Mouse (Mus musculus): ENCODE measurements around the gene Pla2g4a.
"Not testable (repeated sequence)": the region's sequence is repeated elsewhere in the genome, so short reads cannot be mapped to it uniquely, and the experiment has no call there.

Gene Pla2g4a

GRCm38 (mm10) chr1:149937825-149938224, 23.3 kb downstream of the Pla2g4a start:
- DNase-seq (ENCODE audit: low spot score) = no peak

GRCm38 (mm10) chr1:149929140-149929539, 31.9 kb downstream of the Pla2g4a start:
- no peak for DNase-seq (ENCODE audit: low spot score)

DNA sequence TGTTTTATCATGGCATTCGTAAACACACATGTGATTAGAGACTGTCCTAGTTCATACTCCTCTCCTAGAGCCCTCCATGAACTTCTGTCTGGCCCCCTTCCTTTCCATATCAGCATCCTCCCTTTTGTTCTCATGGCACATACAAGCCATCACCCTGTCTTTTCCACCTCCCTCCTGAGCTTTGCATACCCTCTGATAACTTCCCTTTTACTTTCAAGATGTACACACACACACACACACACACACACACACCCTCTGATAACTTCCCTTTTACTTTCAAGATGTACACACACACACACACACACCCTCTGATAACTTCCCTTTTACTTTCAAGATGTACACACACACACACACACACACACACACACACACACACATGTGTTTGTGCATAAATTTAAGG, 37.4 kb downstream of the Pla2g4a start:
- DNase-seq (ENCODE audit: low spot score) = not testable (repeated sequence)

- no peak for DNase-seq (ENCODE audit: low spot score)
Observed at GRCm38 (mm10) chr1:149922219-149922618, 38.9 kb downstream of the Pla2g4a start.

DNA sequence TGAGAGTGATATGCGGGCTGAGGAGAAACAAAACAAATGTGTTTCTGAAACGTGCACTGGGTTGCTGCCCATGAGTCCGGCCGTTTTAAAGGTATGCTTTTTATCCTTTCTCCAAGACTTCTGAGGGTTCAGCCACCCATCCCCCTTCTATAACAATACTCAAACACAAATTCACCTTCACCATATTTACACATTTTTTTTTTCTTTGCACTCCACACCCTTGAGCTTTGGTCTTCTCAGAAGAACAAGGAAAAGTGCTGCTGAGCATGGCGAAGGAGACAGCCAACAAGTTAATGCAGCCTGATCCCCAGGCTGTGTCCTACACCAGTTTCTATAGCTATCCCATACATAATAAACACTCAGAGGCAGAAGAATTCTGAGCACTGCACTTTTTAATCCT, 39.8 kb downstream of the Pla2g4a start:
- DNase-seq (ENCODE audit: low spot score) = no peak

DNA sequence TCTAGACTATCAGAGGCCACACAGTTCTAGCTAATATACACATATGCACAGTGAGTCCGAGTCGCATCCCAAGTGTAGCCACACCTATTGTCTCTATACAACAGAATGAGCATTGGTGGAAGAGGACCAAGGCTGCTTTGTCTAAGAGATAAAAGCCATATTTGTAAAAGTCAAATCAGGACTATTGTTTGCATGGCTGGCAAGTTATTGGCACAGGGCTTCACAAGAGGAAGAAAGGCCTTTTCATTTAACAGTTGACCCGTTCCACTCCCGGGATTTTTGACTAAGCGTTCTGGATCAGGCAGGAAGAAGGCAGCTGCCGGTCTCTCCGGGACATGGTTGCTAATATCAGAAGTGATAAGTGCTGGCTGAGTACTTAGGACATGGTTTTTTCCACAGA, 41.8 kb downstream of the Pla2g4a start:
- DNase-seq (ENCODE audit: low spot score) = no peak

DNA sequence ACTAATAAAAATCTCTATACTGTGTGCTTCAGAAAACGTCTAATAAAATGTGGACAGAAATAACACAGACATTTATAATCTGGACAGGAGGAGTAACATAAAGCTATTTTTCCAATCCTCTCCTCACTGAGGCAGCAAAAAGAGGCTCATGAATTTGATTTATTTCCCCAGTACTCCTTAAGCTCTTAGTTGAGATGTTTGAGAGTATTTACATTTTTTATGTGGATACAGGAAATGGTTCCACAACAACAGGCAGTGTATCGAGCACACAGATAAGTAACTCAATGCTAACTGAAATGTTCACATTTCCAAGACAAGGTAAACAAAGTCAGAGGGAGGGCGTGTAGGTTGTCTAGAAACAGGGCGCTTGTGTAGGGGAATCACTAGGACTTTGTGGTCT, 48.1 kb downstream of the Pla2g4a start:
- DNase-seq (ENCODE audit: low spot score) = no peak

- no peak for DNase-seq (ENCODE audit: low spot score)
Observed at GRCm38 (mm10) chr1:149911050-149911449, 50.0 kb downstream of the Pla2g4a start.

- DNase-seq (ENCODE audit: low spot score) = no peak
Observed at GRCm38 (mm10) chr1:149898001-149898625, 63.0 kb downstream of the Pla2g4a start.

GRCm38 (mm10) chr1:149896590-149896989, 64.5 kb downstream of the Pla2g4a start:
- no peak for DNase-seq (ENCODE audit: low spot score)

DNA sequence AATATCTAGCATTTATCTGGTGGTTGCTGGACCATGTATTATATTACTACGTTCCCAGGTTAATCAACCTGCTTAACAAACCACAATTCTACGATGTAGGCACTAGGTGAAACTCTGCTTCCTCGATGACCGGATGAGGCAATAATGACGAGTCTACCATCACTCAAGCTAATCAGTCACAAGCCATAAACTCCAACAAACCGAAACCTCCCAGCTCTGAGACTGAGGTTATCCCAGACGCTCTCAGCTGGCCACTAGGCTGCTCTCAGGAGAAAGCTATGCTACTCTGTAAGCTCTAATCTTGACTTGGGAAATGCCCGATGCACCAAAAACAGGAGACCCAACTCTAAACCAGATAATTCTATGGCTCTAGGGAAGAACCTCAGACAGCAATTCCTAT, 66.2 kb downstream of the Pla2g4a start:
- no peak for DNase-seq (ENCODE audit: low spot score)

- no peak for DNase-seq (ENCODE audit: low spot score)
Observed at GRCm38 (mm10) chr1:149893903-149894302, 67.2 kb downstream of the Pla2g4a start.

- no peak for DNase-seq (ENCODE audit: low spot score)
Observed at GRCm38 (mm10) chr1:149891057-149891456, 70.0 kb downstream of the Pla2g4a start.

GRCm38 (mm10) chr1:149882419-149883025, 78.6 kb downstream of the Pla2g4a start:
- DNase-seq (ENCODE audit: low spot score) = no peak

DNA sequence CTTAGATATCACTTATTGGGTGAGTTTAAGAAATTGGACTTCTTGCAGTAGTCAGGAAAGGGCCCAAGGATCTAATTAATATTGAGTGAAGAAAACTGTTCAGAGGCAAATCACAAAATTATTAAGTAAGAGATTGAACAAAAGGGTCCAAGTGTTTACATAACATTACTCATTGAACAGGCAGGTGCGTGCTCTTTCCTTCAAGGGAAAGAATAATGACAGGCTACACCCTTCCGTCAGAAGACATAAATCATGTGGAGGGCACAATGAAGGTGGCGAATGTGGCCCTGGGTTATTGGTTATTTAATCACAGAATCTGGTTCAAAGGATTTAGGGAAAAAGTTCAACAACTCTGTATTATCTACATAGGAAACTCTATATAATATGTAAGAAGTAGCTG, 82.9 kb downstream of the Pla2g4a start:
- no peak for DNase-seq (ENCODE audit: low spot score)

- no peak for DNase-seq (ENCODE audit: low spot score)
Observed at GRCm38 (mm10) chr1:149876502-149876901, 84.6 kb downstream of the Pla2g4a start.

GRCm38 (mm10) chr1:149871625-149872024, 89.5 kb downstream of the Pla2g4a start:
- no peak for DNase-seq (ENCODE audit: low spot score)

DNA sequence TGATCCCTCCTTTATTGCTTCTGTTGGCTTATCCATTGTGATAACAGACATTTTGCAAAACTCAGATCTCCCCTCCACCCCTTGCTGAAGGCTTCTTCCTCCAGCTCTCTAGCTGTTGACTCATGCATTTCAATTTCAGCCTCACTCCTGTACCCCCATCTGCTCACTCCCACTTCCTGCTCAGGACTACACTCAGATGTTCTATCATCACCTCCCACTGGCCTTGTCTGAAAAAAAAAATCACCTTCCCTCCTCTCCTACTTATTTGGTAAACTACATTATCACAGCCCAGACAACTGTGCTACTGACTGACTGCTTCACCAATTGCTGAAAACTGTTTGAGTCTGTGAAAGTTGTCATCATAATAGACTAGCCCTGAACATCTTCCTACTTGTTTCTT, 93.8 kb downstream of the Pla2g4a start:
- no peak for DNase-seq (ENCODE audit: low spot score)

DNA sequence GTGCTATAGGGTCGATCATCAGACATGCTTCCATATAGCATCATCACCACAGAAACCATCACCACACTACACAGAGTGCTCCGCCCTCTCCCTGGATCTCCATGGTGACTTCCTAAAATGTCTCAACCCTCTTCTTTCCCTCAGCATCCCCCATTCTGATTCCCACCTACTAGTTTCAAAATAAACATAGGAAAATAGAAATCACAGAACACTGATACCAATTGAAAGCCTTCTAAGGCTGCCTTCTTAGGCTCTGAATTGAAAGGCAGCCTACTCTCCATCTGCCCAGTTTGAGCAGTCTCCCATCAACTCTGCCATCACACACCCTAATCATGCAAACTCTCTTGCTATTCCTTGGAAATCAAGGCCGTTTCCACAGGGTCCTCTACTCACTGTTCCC, 94.9 kb downstream of the Pla2g4a start:
- no peak for DNase-seq (ENCODE audit: low spot score)

DNA sequence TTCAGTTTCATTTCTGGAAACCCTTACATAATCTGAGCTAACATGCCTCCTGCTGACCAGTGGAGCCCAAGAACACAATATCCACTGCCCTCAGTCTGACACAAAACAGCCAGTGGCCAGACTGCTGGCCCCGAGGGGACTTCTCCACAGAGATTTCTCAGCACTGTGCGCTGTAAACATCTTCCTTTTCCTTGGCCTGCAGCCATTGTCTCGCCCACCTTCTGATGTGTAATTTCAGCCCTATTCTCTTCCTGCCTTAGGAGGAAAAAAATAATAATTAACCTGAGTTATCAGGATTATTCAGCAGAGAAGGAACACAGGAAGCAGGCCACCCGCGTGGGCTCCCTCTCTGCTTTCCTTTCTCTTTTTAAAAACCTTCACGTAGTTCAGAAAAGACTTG, 98.3 kb downstream of the Pla2g4a start:
- no peak for DNase-seq (ENCODE audit: low spot score)

DNA sequence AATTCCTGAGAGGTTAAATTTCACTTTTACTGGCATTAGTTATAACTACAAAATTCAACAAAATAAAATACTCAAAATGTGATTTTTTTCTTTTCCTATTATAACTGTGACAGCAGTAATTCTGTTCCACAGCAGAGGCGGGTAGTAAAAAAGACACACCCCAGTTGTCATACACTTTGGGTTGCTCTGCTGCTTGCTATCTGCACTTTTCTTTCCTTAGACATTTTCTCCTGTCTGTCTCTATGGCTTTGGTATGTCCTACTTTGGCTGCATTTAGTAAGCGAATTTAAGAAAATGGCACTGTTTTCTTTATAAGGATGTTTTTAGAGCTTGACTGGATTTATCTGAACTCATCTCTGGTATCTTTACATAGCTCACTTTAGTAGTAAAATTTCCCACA, 98.9 kb downstream of the Pla2g4a start:
- no peak for DNase-seq (ENCODE audit: low spot score)

DNA sequence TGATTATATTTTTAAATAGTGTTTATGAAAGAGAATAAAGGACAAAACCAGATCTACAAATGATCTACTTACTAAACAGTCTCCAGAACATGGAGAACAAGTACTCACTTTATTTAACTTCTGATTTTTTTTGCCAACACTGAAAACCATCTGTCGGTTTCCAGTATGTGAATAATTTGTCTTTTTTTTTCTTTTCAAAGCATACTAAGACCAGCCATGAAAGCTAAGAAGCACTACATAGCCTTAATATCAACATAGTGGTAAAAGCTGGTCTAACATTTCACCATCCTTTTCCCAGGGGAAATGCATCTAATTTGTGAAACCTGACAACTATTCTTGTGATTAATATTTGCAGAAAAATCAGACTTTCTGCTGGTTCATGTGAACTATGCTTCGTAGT, 99.5 kb downstream of the Pla2g4a start:
- no peak for DNase-seq (ENCODE audit: low spot score)

- no peak for DNase-seq (ENCODE audit: low spot score)
Observed at GRCm38 (mm10) chr1:149858734-149859133, 102.4 kb downstream of the Pla2g4a start.

GRCm38 (mm10) chr1:149856720-149857119, 104.4 kb downstream of the Pla2g4a start:
- DNase-seq (ENCODE audit: low spot score) = no peak

Measured in MN1 (cell line).